22 mouse cellular contexts compared by ENCODE assay signal in the genomic region with DNA sequence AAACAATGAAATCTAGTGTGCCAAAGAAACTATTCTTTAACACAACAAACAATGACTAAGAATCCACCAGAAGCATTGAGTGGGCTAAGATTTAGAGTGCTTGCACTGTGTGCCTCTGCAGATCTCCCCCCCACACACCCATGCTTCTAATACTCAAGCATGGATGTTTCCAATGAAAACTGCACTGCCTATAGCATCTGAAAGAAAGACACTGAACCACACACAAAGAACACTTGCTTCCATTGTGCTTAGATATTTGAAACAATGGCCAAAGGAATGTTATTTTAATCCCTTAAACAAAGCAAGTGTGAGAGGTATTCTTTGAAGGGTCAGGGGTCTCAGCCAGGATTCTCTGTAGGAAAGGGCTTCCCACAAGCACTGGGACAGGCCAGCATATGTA.
A peak's percentile ranks its signal among the peaks of the same experiment; 100 is the strongest.
DNase-seq lines count a peak whose midpoint lies in the region; ATAC-seq lines count a peak whose summit lies in the region.
"Had no signal": no experiment of that assay in that cellular context is flagged by ENCODE, and none has a peak within 500 bp of the region (broad histone marks: within the 10 kb centered on the region; RNA-seq: fewer than 3 reads in every experiment).

No protein-coding gene starts in this region.

- no peak for ATAC-seq in kidney, embryonic 16.5 days (ENCODE audit: low FRiP score, low TSS enrichment)
- ATAC-seq in megakaryocyte-erythroid progenitor cell, adult 5-6 weeks (replicated peaks; ENCODE audit: low FRiP score, low TSS enrichment, poor library complexity, severe bottlenecking): no peak
- ATAC-seq: activated CD4-positive, CD25-positive, alpha-beta regulatory T cell, adult 4 months; forebrain, embryonic 14.5 days; hindbrain, postnatal 0 days had no signal

- no peak overlapping the region for H3K4me2 ChIP-seq in kidney, embryonic 16.5 days (replicated peaks; ENCODE audit: low read depth, low read length)
- H3K4me2 ChIP-seq: embryonic facial prominence, embryonic 15.5 days had no signal

- no peak overlapping the region for H3K4me3 ChIP-seq in kidney, embryonic 16.5 days (ENCODE audit: low read length)
- H3K4me3 ChIP-seq: embryonic facial prominence, embryonic 15.5 days; erythroblast, embryonic 14.5 days; forebrain, embryonic 10.5 days; gastrocnemius, adult 2 months; heart, embryonic 10.5 days had no signal

- H3K9me3 ChIP-seq in kidney, embryonic 16.5 days (ENCODE audit: low read length): no peaks in the 10 kb centered on the region
- H3K9me3 ChIP-seq: embryonic facial prominence, embryonic 15.5 days; forebrain, embryonic 10.5 days; heart, embryonic 10.5 days had no signal

- H3K27ac ChIP-seq in kidney, embryonic 16.5 days (ENCODE audit: low read length): no peak overlapping the region
- H3K27ac ChIP-seq: embryonic facial prominence, embryonic 15.5 days; forebrain, embryonic 10.5 days; gastrocnemius, adult 2 months; heart, embryonic 10.5 days; hindbrain, postnatal 0 days had no signal

- no peaks in the 10 kb centered on the region for H3K4me1 ChIP-seq in kidney, embryonic 16.5 days (ENCODE audit: insufficient read depth, low read length)
- H3K4me1 ChIP-seq: embryonic facial prominence, embryonic 15.5 days had no signal

- H3K36me3 ChIP-seq in kidney, embryonic 16.5 days (ENCODE audit: insufficient read depth, low read length): 0 out of 2 replicates have a peak, but pooled peaks cover 5% of the 10 kb centered on the region
- H3K36me3 ChIP-seq: embryonic facial prominence, embryonic 15.5 days had no signal

- peak; percentile 39 for DNase-seq in heart, adult 11 months
- DNase-seq in heart, postnatal 4 days: no peak
- DNase-seq in ES-CJ7 (ENCODE audit: low read depth, low spot score): peak; percentile 33
- peak; percentile 34 for DNase-seq in brain, adult 2 months (ENCODE audit: low read depth, low spot score)
- DNase-seq in retina, postnatal 1 day: peak; percentile 35
- DNase-seq: adrenal gland, postnatal 14 days; cerebellum, adult 2 months; cerebellum, postnatal 10 days; gastrocnemius, adult 2 months; gastrocnemius, postnatal 36 days; heart, adult 18-20 months; heart, postnatal 14 days; kidney, adult 11 months had no signal

- H3K27me3 ChIP-seq in kidney, embryonic 16.5 days (ENCODE audit: insufficient read depth, low read length): no peaks in the 10 kb centered on the region
- H3K27me3 ChIP-seq: embryonic facial prominence, embryonic 15.5 days had no signal

- H3K9ac ChIP-seq in kidney, embryonic 16.5 days (replicated peaks; ENCODE audit: low read length): no peak overlapping the region
- H3K9ac ChIP-seq: embryonic facial prominence, embryonic 15.5 days had no signal
